Mouse (Mus musculus) spleen, adult 2 months (tissue): ENCODE data around the gene Itga2b.

Experiments
- CTCF ChIP-seq: fragments of 200-500 bp; IDR thresholded peaks from 2 replicates; pipeline ENCODE4 v1.5.1; 2011; ENCODE audit warnings: mild to moderate bottlenecking, inconsistent platforms; ENCODE audit not compliant: insufficient read depth, insufficient read length, insufficient replicate concordance; ENCODE audit errors: extremely low read depth
- POLR2A ChIP-seq: fragments of 200-500 bp; IDR thresholded peaks from 2 replicates; pipeline ENCODE4 v1.6.1; 2011; ENCODE audit warnings: low read depth, low read length, inconsistent platforms

- TF ChIP-seq POLR2A (no peak), CTCF (no peak)
Observed at GRCm38 (mm10) chr11:102409795-102410330, 60.1 kb downstream of the Itga2b start.
